Mouse (Mus musculus) cortical plate, adult 2 months (tissue): ENCODE measurements around the gene Zfp335.

Experiments used
- CTCF ChIP-seq: fragments of 200-500 bp; IDR thresholded peaks from 2 replicates; pipeline ENCODE4 v1.5.1; 2011; ENCODE audit warnings: mild to moderate bottlenecking, control low read depth, low read length; ENCODE audit not compliant: insufficient read depth; ENCODE audit errors: extremely low read depth
- POLR2A ChIP-seq: fragments of 200-500 bp; IDR thresholded peaks from 2 replicates; pipeline ENCODE4 v1.6.1; 2011; ENCODE audit warnings: mild to moderate bottlenecking, low read length, control low read depth; ENCODE audit not compliant: insufficient read depth; ENCODE audit errors: extremely low read depth

DNA sequence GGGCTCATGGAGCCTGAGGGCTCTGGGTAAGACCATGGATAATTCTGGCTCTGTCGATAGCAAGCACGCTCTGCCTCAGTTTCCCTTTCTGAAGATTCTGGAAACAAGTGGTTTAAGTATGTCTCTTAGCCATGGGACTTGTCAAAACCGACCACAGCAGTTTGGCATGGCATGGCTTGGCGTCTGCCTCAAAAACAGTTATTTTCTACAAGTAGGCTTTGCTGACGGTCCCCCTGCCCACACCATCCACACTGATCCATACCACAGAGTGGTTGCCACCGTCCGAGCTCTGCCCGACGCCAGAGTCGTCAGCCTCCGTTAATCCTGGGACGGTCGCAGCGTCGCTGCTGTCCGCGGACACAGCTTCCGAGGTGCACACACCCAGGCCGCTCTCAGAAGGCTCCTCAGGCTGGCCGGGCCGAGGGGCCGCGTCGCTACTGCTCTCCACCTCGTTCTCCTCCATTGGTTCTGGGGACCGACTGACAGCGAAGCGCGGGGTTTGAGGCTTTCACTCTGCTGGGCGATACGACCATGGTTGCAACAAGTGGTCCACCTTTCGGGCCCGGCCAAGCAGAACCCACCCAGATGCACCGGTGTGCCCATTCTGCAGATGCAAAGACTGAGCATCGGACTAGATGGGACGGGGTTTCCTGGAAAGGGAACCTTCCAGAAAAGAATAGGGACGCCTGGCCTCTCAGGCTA lies 1.0 kb downstream of the Zfp335 start:
- TF ChIP-seq POLR2A (no peak), CTCF (no peak)
